Mouse (Mus musculus) forebrain, embryonic 15.5 days (tissue): ENCODE measurements at regions not wholly inside any gene's neighbourhood (a gene's known extent, or its start where the extent isn't known, plus 50 kb on each side); places are given as distances from the start of the nearest gene placed in this dataset.

Experiments
- ATAC-seq: fragments of 200-750 bp; cut with Nextera tagmentation; replicated peaks from 2 replicates; pipeline ENCODE4 v1.8.0; 2017; ENCODE audit warnings: mild to moderate bottlenecking, moderate TSS enrichment, moderate library complexity
- H3K27ac ChIP-seq: fragments of 300-500 bp; sonication (generic); replicated peaks from 2 replicates; pipeline ENCODE4 v1.5.1; 2015; ENCODE audit warnings: mild to moderate bottlenecking, inconsistent platforms
- H3K27me3 ChIP-seq: fragments of 300-500 bp; sonication (generic); 2 replicates; pipeline ENCODE4 v1.6.1; 2015; ENCODE audit warnings: inconsistent platforms
- H3K36me3 ChIP-seq: fragments of 300-500 bp; sonication (generic); 2 replicates; pipeline ENCODE4 v1.6.1; 2015; ENCODE audit warnings: mild to moderate bottlenecking, inconsistent platforms
- H3K4me1 ChIP-seq: fragments of 300-500 bp; sonication (generic); 2 replicates; pipeline ENCODE4 v1.6.1; 2015; ENCODE audit warnings: inconsistent platforms
- H3K4me2 ChIP-seq: fragments of 300-500 bp; sonication (generic); replicated peaks from 2 replicates; pipeline ENCODE4 v1.6.1; 2015; ENCODE audit warnings: mild to moderate bottlenecking, inconsistent platforms
- H3K4me3 ChIP-seq: fragments of 300-500 bp; sonication (generic); 2 replicates; pipeline ENCODE4 v1.5.1; 2015; ENCODE audit warnings: mild to moderate bottlenecking, inconsistent platforms
- H3K9ac ChIP-seq: fragments of 300-500 bp; sonication (generic); replicated peaks from 2 replicates; pipeline ENCODE4 v1.6.1; 2015; ENCODE audit warnings: mild to moderate bottlenecking, inconsistent platforms
- H3K9me3 ChIP-seq: fragments of 300-500 bp; sonication (generic); 2 replicates; pipeline ENCODE4 v1.6.1; 2016; ENCODE audit warnings: inconsistent platforms
- WGBS: fragments of 180-500 bp; shearing (Covaris S2); methylation state at CpG from one replicate; pipeline ENCODE4 v1.1.7; 2015; ENCODE audit warnings: mixed read lengths; 5-methylcytosine and 5-hydroxymethylcytosine counted together

DNA sequence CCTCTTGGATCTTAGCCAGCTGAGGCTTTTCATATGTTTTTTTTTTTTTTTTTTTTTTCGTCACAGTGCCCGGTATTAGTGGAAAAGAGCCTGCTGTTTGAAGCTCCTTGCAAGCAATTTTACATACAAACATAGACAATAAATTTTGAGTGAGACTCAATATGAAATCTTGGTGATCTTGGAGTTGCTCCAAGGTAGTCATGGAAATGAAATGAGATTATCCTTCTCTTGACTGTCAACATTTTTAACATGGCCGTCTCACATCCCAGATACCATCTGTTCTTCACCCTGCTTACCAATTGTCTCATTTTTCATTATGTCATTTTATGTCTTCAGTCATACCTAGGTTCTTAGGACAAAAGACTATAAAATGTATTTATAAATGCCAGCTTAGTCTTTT, 971.4 kb upstream of the Lrrn3 start:
- peak; percentile 51; the same call in 1 of the 2 replicates for ATAC-seq
- no peak overlapping the region for H3K27ac ChIP-seq
- H3K4me2 ChIP-seq: no peak overlapping the region
- H3K4me1 ChIP-seq: no peaks in the 10 kb centered on the region
- H3K9me3 ChIP-seq: no peaks in the 10 kb centered on the region
- no peak overlapping the region for H3K4me3 ChIP-seq
- H3K36me3 ChIP-seq: no peaks in the 10 kb centered on the region
- WGBS: 33% methylated on average over 3 of the region's 3 CpGs
- no peak overlapping the region for H3K9ac ChIP-seq
- no peaks in the 10 kb centered on the region for H3K27me3 ChIP-seq

DNA sequence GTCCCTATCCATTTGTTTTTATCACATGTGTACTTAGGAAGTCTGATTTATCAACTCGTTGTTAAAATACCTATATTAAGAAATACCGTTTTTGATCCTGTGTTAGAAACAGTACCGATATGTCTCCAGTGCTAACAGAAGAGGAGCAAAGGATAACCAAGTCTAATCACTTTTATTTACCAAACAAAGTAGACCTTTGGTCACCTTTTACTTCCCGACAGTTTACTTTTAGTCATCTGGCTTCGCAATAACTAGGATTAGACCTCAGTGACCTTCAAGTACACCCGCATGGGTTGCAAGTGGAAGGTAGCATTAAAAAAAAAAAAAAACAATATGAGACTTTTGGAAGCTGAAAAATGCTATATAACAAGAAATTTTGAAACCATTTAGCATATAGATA, 949.4 kb upstream of the Lrrn3 start:
- Histone ChIP-seq H3K9ac (no peak overlapping the region), H3K27me3 (no peaks in the 10 kb centered on the region), H3K4me3 (no peak overlapping the region), H3K9me3 (no peaks in the 10 kb centered on the region), H3K4me1 (no peaks in the 10 kb centered on the region), H3K4me2 (no peak overlapping the region), H3K36me3 (no peaks in the 10 kb centered on the region), H3K27ac (no peak overlapping the region)
- 95% methylated on average over 6 of the region's 6 CpGs for WGBS
- ATAC-seq: no peak

DNA sequence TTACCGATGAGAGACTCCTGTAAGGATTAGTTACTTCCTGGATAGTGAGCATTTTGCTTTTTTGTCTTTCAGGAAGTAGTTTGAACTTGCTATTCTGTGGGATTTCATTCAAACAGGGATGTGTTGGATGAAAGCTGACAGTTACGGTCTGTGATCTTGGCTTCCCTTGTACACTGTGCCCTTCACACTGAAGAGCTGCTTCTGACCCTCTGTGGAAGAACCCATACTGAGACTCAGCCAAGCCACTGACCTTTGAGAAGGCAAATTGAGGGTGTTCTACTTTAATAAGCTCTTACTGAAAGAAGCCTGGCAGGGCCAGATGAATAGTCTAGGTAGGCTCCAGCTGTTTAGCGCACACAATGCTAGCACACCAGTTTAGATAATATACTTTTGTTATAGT, 941.2 kb upstream of the Lrrn3 start:
- no peaks in the 10 kb centered on the region for H3K27me3 ChIP-seq
- 39% methylated on average over 3 of the region's 3 CpGs for WGBS
- peak; percentile 80 for ATAC-seq
- no peaks in the 10 kb centered on the region for H3K4me1 ChIP-seq
- H3K9me3 ChIP-seq: no peaks in the 10 kb centered on the region
- no peak overlapping the region for H3K4me2 ChIP-seq
- no peak overlapping the region for H3K9ac ChIP-seq
- H3K27ac ChIP-seq: no peak overlapping the region
- H3K4me3 ChIP-seq: no peak overlapping the region
- H3K36me3 ChIP-seq: no peaks in the 10 kb centered on the region
